Mouse (Mus musculus): ENCODE measurements around the gene Pik3r1. TPM values are rescaled to one million over a fixed set of nuclear protein-coding genes. Genes with fewer than 3 reads are reported as not detected.

Gene Pik3r1
- total and polyA plus RNA-seq, 3 experiments = 23.7 to 132 (median 111) TPM

- H3K36me3 ChIP-seq (ENCODE audit: control insufficient read depth, insufficient read depth, low read length) = no peaks in the 10 kb centered on the region
- H3K4me3 ChIP-seq = no peak overlapping the region
- TF ChIP-seq EP300 (IDR thresholded peaks at IDR 0.05; ENCODE audit: insufficient read depth, low read depth, low read length) = no peak
- no peak for TF ChIP-seq POLR2A (IDR thresholded peaks at IDR 0.05; ENCODE audit: insufficient read depth, low read depth, low read length)
- TF ChIP-seq CTCF (IDR thresholded peaks at IDR 0.05) = no peak
- H3K79me2 ChIP-seq (replicated peaks; ENCODE audit: control insufficient read depth, insufficient read depth, low read length) = no peaks in the 10 kb centered on the region
- intact Hi-C loops (cut with DNase I) = loop anchor here (2.0 to 10.0 kb wide), 2 partner anchors 39 to 515 kb away; no protein-coding TSS in a partner anchor
- H3K4me1 ChIP-seq (ENCODE audit: control insufficient read depth, insufficient read depth, low read length) = peaks cover 2% of the 10 kb centered on the region
- no peak overlapping the region for H3K27ac ChIP-seq
- DNase-seq = no peak
- no peaks in the 10 kb centered on the region for H3K27me3 ChIP-seq (ENCODE audit: control insufficient read depth, insufficient read depth, low read length)
- 80% methylated on average over 3 of the region's 3 CpGs for WGBS
- no peak overlapping the region for H3K9ac ChIP-seq (ENCODE audit: low read depth, low read length)
Observed at GRCm38 (mm10) chr13:101809796-101810195, 41.8 kb upstream of the Pik3r1 start.

- no peak for TF ChIP-seq EP300 (IDR thresholded peaks at IDR 0.05; ENCODE audit: insufficient read depth, low read depth, low read length)
- H3K9ac ChIP-seq (ENCODE audit: low read depth, low read length) = no peak overlapping the region
- H3K79me2 ChIP-seq (replicated peaks; ENCODE audit: control insufficient read depth, insufficient read depth, low read length) = no peaks in the 10 kb centered on the region
- intact Hi-C loops (cut with DNase I) = loop anchor here (10.0 kb wide), 1 partner anchor 519 kb away; no protein-coding TSS in a partner anchor
- H3K27me3 ChIP-seq (ENCODE audit: control insufficient read depth, insufficient read depth, low read length) = no peaks in the 10 kb centered on the region
- no peaks in the 10 kb centered on the region for H3K36me3 ChIP-seq (ENCODE audit: control insufficient read depth, insufficient read depth, low read length)
- H3K27ac ChIP-seq = no peak overlapping the region
- no peak for DNase-seq
- WGBS = 63% methylated on average over 3 of the region's 3 CpGs
- peaks cover 2% of the 10 kb centered on the region; the same call in 1 of the 2 replicates for H3K4me1 ChIP-seq (ENCODE audit: control insufficient read depth, insufficient read depth, low read length)
- no peak overlapping the region for H3K4me3 ChIP-seq
Observed at GRCm38 (mm10) chr13:101805559-101806091, 37.6 kb upstream of the Pik3r1 start.

- H3K79me2 ChIP-seq (replicated peaks; ENCODE audit: control insufficient read depth, insufficient read depth, low read length) = no peaks in the 10 kb centered on the region
- no peaks in the 10 kb centered on the region for H3K36me3 ChIP-seq (ENCODE audit: control insufficient read depth, insufficient read depth, low read length)
- peaks cover 2% of the 10 kb centered on the region; the same call in 1 of the 2 replicates for H3K4me1 ChIP-seq (ENCODE audit: control insufficient read depth, insufficient read depth, low read length)
- TF ChIP-seq EP300 (IDR thresholded peaks at IDR 0.05; ENCODE audit: insufficient read depth, low read depth, low read length) (no peak), POLR2A (IDR thresholded peaks at IDR 0.05; ENCODE audit: insufficient read depth, low read depth, low read length) (no peak), CTCF (IDR thresholded peaks at IDR 0.05) (no peak)
- DNase-seq = peak; percentile 71 to 76
- peak overlapping the region; percentile 75 for H3K9ac ChIP-seq (ENCODE audit: low read depth, low read length)
- intact Hi-C loops (cut with DNase I) = loop anchor here (5.0 to 10.0 kb wide), 2 partner anchors 64 to 523 kb away; no protein-coding TSS in a partner anchor
- H3K27me3 ChIP-seq (ENCODE audit: control insufficient read depth, insufficient read depth, low read length) = no peaks in the 10 kb centered on the region
- peak overlapping the region; percentile 83 for H3K27ac ChIP-seq
- WGBS = 2% methylated on average over 41 of the region's 41 CpGs
- H3K4me3 ChIP-seq = peak overlapping the region; percentile 56
Observed at GRCm38 (mm10) chr13:101801372-101802186, 33.6 kb upstream of the Pik3r1 start.

- TF ChIP-seq POLR2A (IDR thresholded peaks at IDR 0.05; ENCODE audit: insufficient read depth, low read depth, low read length) = no peak
- no peak for TF ChIP-seq CTCF (IDR thresholded peaks at IDR 0.05)
- no peak for TF ChIP-seq EP300 (IDR thresholded peaks at IDR 0.05; ENCODE audit: insufficient read depth, low read depth, low read length)
- Histone ChIP-seq H3K27me3 (ENCODE audit: control insufficient read depth, insufficient read depth, low read length) (no peaks in the 10 kb centered on the region), H3K79me2 (replicated peaks; ENCODE audit: control insufficient read depth, insufficient read depth, low read length) (no peaks in the 10 kb centered on the region), H3K36me3 (ENCODE audit: control insufficient read depth, insufficient read depth, low read length) (no peaks in the 10 kb centered on the region), H3K4me1 (ENCODE audit: control insufficient read depth, insufficient read depth, low read length) (peaks cover 2% of the 10 kb centered on the region; the same call in 1 of the 2 replicates), H3K9ac (ENCODE audit: low read depth, low read length) (peak overlapping the region; percentile 75; the same call in 1 of the 2 replicates), H3K4me3 (no peak overlapping the region), H3K27ac (peak overlapping the region; percentile 83; the same call in 1 of the 2 replicates)
- no peak for DNase-seq
- intact Hi-C loops (cut with DNase I) = loop anchor here (5.0 to 10.0 kb wide), 2 partner anchors 64 to 524 kb away; no protein-coding TSS in a partner anchor
- WGBS = 54% methylated on average over 10 of the region's 10 CpGs
Observed at GRCm38 (mm10) chr13:101800833-101801371, 32.9 kb upstream of the Pik3r1 start.

- peaks cover 2% of the 10 kb centered on the region; the same call in 1 of the 2 replicates for H3K4me1 ChIP-seq (ENCODE audit: control insufficient read depth, insufficient read depth, low read length)
- no peaks in the 10 kb centered on the region for H3K27me3 ChIP-seq (ENCODE audit: control insufficient read depth, insufficient read depth, low read length)
- intact Hi-C loops (cut with DNase I) = loop anchor here (5.0 to 10.0 kb wide), 2 partner anchors 63 to 525 kb away; no protein-coding TSS in a partner anchor
- H3K79me2 ChIP-seq (replicated peaks; ENCODE audit: control insufficient read depth, insufficient read depth, low read length) = no peaks in the 10 kb centered on the region
- DNase-seq = no peak
- 95% methylated on average over 13 of the region's 13 CpGs for WGBS
- H3K9ac ChIP-seq (ENCODE audit: low read depth, low read length) = no peak overlapping the region
- no peak overlapping the region for H3K4me3 ChIP-seq
- H3K27ac ChIP-seq = no peak overlapping the region
- H3K36me3 ChIP-seq (ENCODE audit: control insufficient read depth, insufficient read depth, low read length) = no peaks in the 10 kb centered on the region
- TF ChIP-seq POLR2A (IDR thresholded peaks at IDR 0.05; ENCODE audit: insufficient read depth, low read depth, low read length) = no peak
- TF ChIP-seq CTCF (IDR thresholded peaks at IDR 0.05) = no peak
Observed at GRCm38 (mm10) chr13:101800021-101800596, 32.1 kb upstream of the Pik3r1 start.

Measured in heart, adult 2 months (tissue).